Mouse (Mus musculus) embryo, embryonic 9.5 days (tissue): ENCODE results near the gene Cdon.
"Not testable (repeated sequence)": the region's sequence is repeated elsewhere in the genome, so short reads cannot be mapped to it uniquely, and the experiment has no call there.

ENCODE experiments used
- DNase-seq: peaks from one replicate; pipeline ENCODE4 v3.0.0-alpha.2; 2017; ENCODE audit errors: extremely low spot score

The Cdon gene

GRCm38 (mm10) chr9:35420805-35421719, at the start of gene Cdon:
Cdon (plus strand) TSS chr9:35421128.
- peak; percentile 92 for DNase-seq

DNA sequence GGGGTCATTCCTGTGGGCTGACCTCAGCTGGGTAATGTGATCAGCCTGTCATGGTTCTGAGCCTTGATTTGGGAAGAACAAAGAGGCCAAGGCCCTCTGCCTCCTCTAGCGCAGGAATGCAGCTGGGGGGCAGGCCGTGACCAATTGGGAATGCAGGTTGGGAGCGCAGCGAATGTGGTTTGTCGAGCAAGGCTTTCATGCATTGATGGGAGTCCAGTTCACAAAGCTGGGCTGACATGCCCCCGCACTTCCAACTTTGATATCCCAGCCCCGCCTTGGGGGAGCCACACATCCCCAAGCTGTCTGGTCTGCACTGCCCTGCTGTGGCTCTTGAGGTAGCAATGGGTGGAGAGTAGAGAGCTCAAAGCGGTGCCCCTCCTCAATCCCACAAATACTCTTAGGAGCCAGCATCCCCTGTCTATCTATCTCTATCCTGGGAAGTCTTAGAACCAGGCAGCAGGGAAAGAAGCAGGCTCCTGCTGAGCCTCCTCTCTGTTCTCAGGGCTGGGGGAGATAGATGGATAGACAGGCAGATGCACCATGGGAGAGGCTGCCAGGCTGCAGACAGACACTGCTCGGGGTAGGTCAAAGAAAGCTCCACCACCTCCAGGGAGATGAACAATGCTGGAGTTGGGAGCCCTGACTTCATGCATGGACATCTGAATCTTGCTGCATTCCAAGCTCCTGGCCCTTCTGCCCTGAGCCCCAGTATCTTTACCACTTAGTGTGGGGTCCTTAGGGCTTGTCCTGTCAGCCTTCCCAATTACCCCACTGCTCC, 48.4 kb upstream of the Cdon start:
- peak; percentile 88 for DNase-seq

- no peak for DNase-seq
Observed at GRCm38 (mm10) chr9:35377916-35378315, 43.0 kb upstream of the Cdon start.

DNA sequence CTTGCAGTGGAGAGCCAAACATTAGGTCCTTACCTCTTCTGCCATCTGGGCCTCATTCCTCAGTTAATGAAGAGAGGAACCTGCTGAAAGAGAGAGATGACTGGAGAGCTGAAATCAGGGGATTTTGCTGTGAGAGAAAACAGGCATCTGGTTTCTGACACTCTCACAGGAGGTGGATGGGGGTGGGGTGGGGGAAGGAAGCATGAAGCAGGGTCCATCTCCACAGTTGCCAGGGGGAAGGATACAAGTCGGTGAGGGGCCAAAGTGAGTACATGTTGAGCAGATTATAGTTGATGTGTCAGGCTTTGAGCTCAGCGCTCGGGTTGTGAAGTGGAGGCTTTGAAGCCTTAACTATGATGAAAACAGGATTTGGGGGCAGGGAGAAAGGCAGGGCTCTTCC, 41.9 kb upstream of the Cdon start:
- DNase-seq, result no peak

DNA sequence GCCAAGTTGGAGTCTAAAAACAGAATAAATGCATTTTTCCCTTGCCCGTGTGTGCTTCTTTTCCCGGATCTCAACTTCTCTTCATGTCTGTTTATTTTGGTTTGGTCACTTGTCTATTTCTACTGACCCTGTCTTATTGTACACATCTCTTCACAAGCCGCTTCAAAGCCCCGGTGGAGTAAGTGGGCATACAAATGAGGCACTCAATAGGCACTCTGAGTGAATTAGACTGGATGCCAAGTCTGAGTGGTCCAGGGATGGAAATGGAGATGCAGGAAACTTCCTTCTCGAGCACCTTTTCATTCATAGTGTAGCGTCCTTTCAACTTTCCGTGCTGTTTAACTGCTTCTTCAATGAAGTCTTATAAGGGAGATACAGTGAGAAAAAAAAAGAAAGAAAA, 21.0 kb upstream of the Cdon start:
- no peak for DNase-seq

- peak; percentile 33 for DNase-seq
Observed at GRCm38 (mm10) chr9:35400398-35400797, 20.5 kb upstream of the Cdon start.

DNA sequence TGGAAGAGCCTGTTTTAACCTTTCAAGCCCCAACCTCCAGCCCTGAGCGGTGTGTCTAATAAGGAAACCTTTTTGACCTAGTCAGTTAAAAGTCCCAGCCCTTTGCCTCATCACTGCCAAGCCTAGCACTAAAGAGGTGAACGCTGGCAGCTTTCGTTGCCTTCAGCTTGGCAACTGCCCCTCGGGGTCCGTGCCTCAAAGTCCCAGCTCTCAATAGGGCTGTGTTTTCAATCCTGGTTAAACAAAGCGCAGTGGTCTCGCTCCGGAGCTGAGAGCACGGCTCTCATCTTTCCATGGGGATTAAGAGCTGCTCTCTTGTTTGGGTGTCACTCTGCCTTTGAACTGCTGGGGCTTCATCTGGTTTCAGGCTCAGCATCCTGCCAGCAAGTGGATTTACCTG, 20.1 kb upstream of the Cdon start:
- DNase-seq, result no peak

- DNase-seq, result no peak
Observed at GRCm38 (mm10) chr9:35402584-35402991, 18.3 kb upstream of the Cdon start.

DNA sequence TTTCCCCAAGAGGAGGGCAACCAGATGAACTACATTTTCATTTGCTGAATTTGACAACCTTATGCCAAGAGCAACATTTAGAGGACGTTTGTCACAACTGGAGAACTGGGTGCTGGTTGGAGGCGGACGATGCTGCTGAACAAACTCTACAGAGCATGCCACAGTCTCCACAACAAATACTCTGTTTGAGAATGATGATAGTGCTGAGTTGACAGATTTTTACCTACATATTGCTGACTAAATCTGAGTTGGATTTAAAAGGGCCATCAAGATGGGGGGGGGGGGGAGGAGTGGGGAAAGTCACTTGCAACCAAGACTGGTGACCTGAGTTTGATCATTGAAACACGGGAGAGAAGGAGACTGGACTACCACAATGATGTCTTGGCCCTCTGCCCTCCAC, 17.4 kb upstream of the Cdon start:
- no peak for DNase-seq

GRCm38 (mm10) chr9:35405038-35405905, 15.7 kb upstream of the Cdon start:
- no peak for DNase-seq

- no peak for DNase-seq
Observed at GRCm38 (mm10) chr9:35411225-35411965, 9.5 kb upstream of the Cdon start.

- no peak for DNase-seq
Observed at GRCm38 (mm10) chr9:35411975-35412374, 9.0 kb upstream of the Cdon start.

GRCm38 (mm10) chr9:35421730-35422235, 855 bp downstream of the Cdon start:
- no peak for DNase-seq

GRCm38 (mm10) chr9:35422405-35422941, 1.5 kb downstream of the Cdon start:
- no peak for DNase-seq

GRCm38 (mm10) chr9:35423265-35423664, 2.3 kb downstream of the Cdon start:
- no peak for DNase-seq

DNA sequence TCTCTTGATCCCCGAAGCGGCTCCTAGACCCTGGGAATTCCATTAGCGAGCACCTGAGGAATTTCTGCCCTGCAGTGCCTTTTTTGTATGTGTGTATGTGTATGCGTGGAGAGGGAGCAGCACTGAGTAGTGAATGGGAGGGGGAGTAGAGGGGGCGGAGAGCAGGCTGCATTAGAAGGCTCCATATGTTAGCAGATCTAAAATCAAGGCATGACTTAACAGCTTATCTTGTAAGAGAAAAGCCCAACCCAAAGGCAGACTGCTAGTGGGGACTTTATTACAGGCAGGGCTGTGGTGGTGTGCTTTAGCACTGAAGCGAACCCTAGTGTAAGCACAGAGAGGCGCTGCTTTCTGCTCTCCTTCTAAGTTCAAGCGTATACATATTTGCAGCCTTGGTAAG, 3.7 kb downstream of the Cdon start:
- DNase-seq, result peak; percentile 57

- DNase-seq, result no peak
Observed at GRCm38 (mm10) chr9:35430476-35430875, 9.5 kb downstream of the Cdon start.

DNA sequence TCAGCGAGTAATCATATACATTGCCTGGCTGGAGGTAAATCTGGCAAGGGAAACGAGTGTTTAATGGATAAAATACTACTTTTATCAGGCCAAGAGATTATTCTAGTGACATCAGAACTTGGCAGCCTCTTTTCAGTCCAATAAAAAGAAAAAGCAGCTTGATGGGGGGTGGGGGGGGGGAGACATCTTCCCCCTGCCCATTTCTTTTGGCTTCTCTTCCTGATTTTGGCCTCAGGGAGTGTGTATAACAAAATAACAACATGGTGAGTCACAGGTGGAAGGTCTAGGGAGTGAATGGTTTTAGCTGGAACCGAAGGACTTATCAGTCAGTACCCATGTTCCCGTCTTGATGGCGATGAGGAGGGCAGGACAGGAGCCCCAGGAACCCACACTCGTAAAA, 10.5 kb downstream of the Cdon start:
- no peak for DNase-seq

DNA sequence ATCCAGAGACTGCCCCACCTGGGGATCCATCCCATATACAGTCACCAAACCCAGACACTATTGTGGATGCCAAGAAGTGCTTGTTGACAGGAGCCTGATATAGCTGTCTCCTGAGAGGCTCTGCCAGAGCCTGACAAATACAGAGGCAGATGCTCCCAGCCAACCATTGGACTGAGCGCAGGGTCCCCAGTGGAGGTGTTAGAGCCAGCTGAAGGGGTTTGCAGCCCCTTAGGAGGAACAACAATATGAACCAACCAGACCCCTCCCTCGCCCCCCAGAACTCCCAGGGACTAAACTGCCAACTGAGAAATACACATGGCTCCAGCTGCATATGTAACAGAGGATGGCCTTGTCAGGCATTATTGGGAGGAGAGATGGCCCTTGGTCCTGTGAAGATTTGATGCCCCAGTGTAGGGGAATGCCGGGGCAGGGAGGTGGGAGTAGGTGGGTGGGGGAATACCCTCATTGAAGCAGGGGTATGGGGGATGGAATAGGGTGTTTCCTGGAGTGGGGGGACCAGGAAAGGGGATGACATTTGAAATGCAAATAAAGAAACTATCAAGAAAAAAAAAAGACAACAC, 11.9 kb downstream of the Cdon start:
- not testable (repeated sequence) for DNase-seq

DNA sequence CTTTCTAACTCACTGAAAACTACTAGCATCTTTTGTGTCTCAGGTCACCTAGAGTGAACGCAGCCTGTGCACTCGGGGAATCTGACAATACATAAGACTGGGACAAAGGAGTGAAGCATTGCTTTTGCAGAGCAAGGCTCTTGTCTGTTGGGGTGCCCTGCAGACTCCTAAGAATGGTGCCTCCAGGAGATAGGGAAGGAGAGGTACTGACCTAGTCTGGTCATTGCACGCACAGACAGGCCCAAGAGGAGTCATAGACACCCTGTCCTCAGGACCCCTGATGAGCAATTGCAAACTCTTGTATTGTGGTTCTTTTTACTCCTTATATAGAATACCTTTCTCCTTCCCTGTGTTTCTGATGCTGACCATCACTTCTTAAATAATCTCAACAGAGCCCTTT, 13.4 kb downstream of the Cdon start:
- no peak for DNase-seq
